Mouse (Mus musculus) hindbrain, embryonic 13.5 days (tissue): ENCODE results near the gene Nmnat2. TPM values are rescaled to one million over a fixed set of nuclear protein-coding genes. Genes with fewer than 3 reads are reported as not detected.

Source experiments
- ATAC-seq: fragments of 200-750 bp; cut with Nextera tagmentation; 2 replicates; pipeline ENCODE4 v1.8.0; 2017; ENCODE audit warnings: moderate TSS enrichment; ENCODE audit not compliant: low FRiP score
- H3K27ac ChIP-seq: fragments of 300-500 bp; sonication (generic); 2 replicates; pipeline ENCODE4 v1.5.1; 2015; ENCODE audit warnings: inconsistent platforms, mild to moderate bottlenecking, moderate library complexity
- H3K27me3 ChIP-seq: fragments of 300-500 bp; sonication (generic); 2 replicates; pipeline ENCODE4 v1.6.1; 2015; ENCODE audit warnings: mild to moderate bottlenecking, inconsistent platforms
- H3K36me3 ChIP-seq: fragments of 300-500 bp; sonication (generic); 2 replicates; pipeline ENCODE4 v1.6.1; 2015; ENCODE audit warnings: mild to moderate bottlenecking, inconsistent platforms
- H3K4me1 ChIP-seq: fragments of 300-500 bp; sonication (generic); replicated peaks from 2 replicates; pipeline ENCODE4 v1.6.1; 2015; ENCODE audit warnings: inconsistent platforms
- H3K4me2 ChIP-seq: fragments of 300-500 bp; sonication (generic); 2 replicates; pipeline ENCODE4 v1.6.1; 2015; ENCODE audit warnings: inconsistent platforms, mild to moderate bottlenecking, moderate library complexity
- H3K4me3 ChIP-seq: fragments of 300-500 bp; sonication (generic); 2 replicates; pipeline ENCODE4 v1.5.1; 2015; ENCODE audit warnings: mild to moderate bottlenecking, inconsistent platforms
- H3K9ac ChIP-seq: fragments of 300-500 bp; sonication (generic); 2 replicates; pipeline ENCODE4 v1.6.1; 2015; ENCODE audit warnings: mild to moderate bottlenecking, inconsistent platforms
- H3K9me3 ChIP-seq: fragments of 300-500 bp; sonication (generic); 2 replicates; pipeline ENCODE4 v1.6.1; 2016; ENCODE audit warnings: inconsistent platforms
- WGBS: fragments of 180-500 bp; shearing (Covaris S2); methylation state at CpG from one replicate; pipeline ENCODE4 v1.1.7; 2015; 5-methylcytosine and 5-hydroxymethylcytosine counted together
- polyA plus RNA-seq: library from polyadenylated mRNA; unstranded; fragments of >200 nt; fragmentation: Nextera tagmentation; extraction: Ambion mirVana; gene quantifications from 2 replicates; pipeline ENCODE4 v1.2.1, GENCODE M21; 2015

Gene Nmnat2
- 68.0 and 70.2 TPM in 2 replicates for polyA plus RNA-seq

GRCm38 (mm10) chr1:152954821-152955523, at the start of gene Nmnat2:
Gene Nmnat2, plus strand, starts transcription at chr1:152954993.
- Histone ChIP-seq H3K4me2 (peak within 1 kb of the TSS; percentile 89), H3K9ac (peak within 1 kb of the TSS; percentile 84), H3K36me3 (no peaks in the 10 kb centered on the region), H3K4me1 (peaks cover 24% of the 10 kb centered on the region), H3K27me3 (peaks cover 16% of the 10 kb centered on the region; the same call in 1 of the 2 replicates), H3K9me3 (no peaks in the 10 kb centered on the region), H3K27ac (peak within 1 kb of the TSS; percentile 96), H3K4me3 (peak within 1 kb of the TSS; percentile 77)
- peak; percentile 90 for ATAC-seq
- WGBS, result under 1% methylated on average over 42 of the region's 42 CpGs

GRCm38 (mm10) chr1:152913483-152914460, 41.0 kb upstream of the Nmnat2 start:
- no peak overlapping the region for H3K4me3 ChIP-seq
- H3K36me3 ChIP-seq, result no peaks in the 10 kb centered on the region
- H3K4me2 ChIP-seq, result no peak overlapping the region
- no peaks in the 10 kb centered on the region for H3K9me3 ChIP-seq
- H3K9ac ChIP-seq, result no peak overlapping the region
- 79% methylated on average over 6 of the region's 6 CpGs for WGBS
- no peak overlapping the region for H3K27ac ChIP-seq
- H3K27me3 ChIP-seq, result no peaks in the 10 kb centered on the region
- no peaks in the 10 kb centered on the region for H3K4me1 ChIP-seq
- ATAC-seq, result no peak

- ATAC-seq, result no peak
- 43% methylated on average over 5 of the region's 5 CpGs for WGBS
- H3K9me3 ChIP-seq, result no peaks in the 10 kb centered on the region
- H3K27ac ChIP-seq, result no peak overlapping the region
- no peaks in the 10 kb centered on the region for H3K27me3 ChIP-seq
- no peak overlapping the region for H3K4me3 ChIP-seq
- no peak overlapping the region for H3K4me2 ChIP-seq
- H3K36me3 ChIP-seq, result no peaks in the 10 kb centered on the region
- no peaks in the 10 kb centered on the region for H3K4me1 ChIP-seq
- H3K9ac ChIP-seq, result no peak overlapping the region
These were observed 39.0 kb upstream of the Nmnat2 start for GRCm38 (mm10) chr1:152915766-152916165.

- Histone ChIP-seq H3K4me2 (no peak overlapping the region), H3K4me1 (no peaks in the 10 kb centered on the region), H3K4me3 (no peak overlapping the region), H3K36me3 (no peaks in the 10 kb centered on the region), H3K9ac (no peak overlapping the region), H3K9me3 (no peaks in the 10 kb centered on the region), H3K27me3 (no peaks in the 10 kb centered on the region), H3K27ac (no peak overlapping the region)
- no peak for ATAC-seq
- 91% methylated on average over 5 of the region's 5 CpGs for WGBS
These were observed 37.9 kb upstream of the Nmnat2 start for GRCm38 (mm10) chr1:152916936-152917335.

GRCm38 (mm10) chr1:152917626-152918025, 37.2 kb upstream of the Nmnat2 start:
- no peak for ATAC-seq
- no peaks in the 10 kb centered on the region for H3K9me3 ChIP-seq
- no peak overlapping the region for H3K9ac ChIP-seq

GRCm38 (mm10) chr1:152921786-152922185, 33.0 kb upstream of the Nmnat2 start:
- H3K4me3 ChIP-seq, result no peak overlapping the region
- H3K27ac ChIP-seq, result no peak overlapping the region
- no peaks in the 10 kb centered on the region for H3K9me3 ChIP-seq
- WGBS, result 89% methylated on average over 3 of the region's 3 CpGs
- H3K4me1 ChIP-seq, result no peaks in the 10 kb centered on the region
- H3K9ac ChIP-seq, result no peak overlapping the region
- H3K4me2 ChIP-seq, result no peak overlapping the region
- no peaks in the 10 kb centered on the region for H3K27me3 ChIP-seq
- H3K36me3 ChIP-seq, result no peaks in the 10 kb centered on the region
- no peak for ATAC-seq

More at GRCm38 (mm10) chr1:152917626-152918025, 37.2 kb upstream of the Nmnat2 start:
- 78% methylated on average over 4 of the region's 4 CpGs for WGBS
- Histone ChIP-seq H3K27ac (no peak overlapping the region), H3K4me1 (no peaks in the 10 kb centered on the region), H3K36me3 (no peaks in the 10 kb centered on the region), H3K27me3 (no peaks in the 10 kb centered on the region), H3K4me3 (no peak overlapping the region), H3K4me2 (no peak overlapping the region)

GRCm38 (mm10) chr1:152933962-152934361, 20.8 kb upstream of the Nmnat2 start:
- no peak overlapping the region for H3K27ac ChIP-seq
- no peak overlapping the region for H3K9ac ChIP-seq
- no peak for ATAC-seq
- H3K36me3 ChIP-seq, result no peaks in the 10 kb centered on the region
- 58% methylated on average over 11 of the region's 11 CpGs for WGBS
- H3K4me2 ChIP-seq, result no peak overlapping the region
- H3K27me3 ChIP-seq, result no peaks in the 10 kb centered on the region
- no peak overlapping the region for H3K4me3 ChIP-seq
- H3K4me1 ChIP-seq, result no peaks in the 10 kb centered on the region
- no peaks in the 10 kb centered on the region for H3K9me3 ChIP-seq

GRCm38 (mm10) chr1:152935476-152935875, 19.3 kb upstream of the Nmnat2 start:
- no peak overlapping the region for H3K9ac ChIP-seq
- no peaks in the 10 kb centered on the region for H3K27me3 ChIP-seq
- no peak overlapping the region for H3K4me3 ChIP-seq
- no peak for ATAC-seq
- no peaks in the 10 kb centered on the region for H3K36me3 ChIP-seq
- 53% methylated on average over 6 of the region's 6 CpGs for whole genome bisulfite sequencing
- H3K4me2 ChIP-seq, result no peak overlapping the region
- no peaks in the 10 kb centered on the region for H3K4me1 ChIP-seq
- no peaks in the 10 kb centered on the region for H3K9me3 ChIP-seq
- no peak overlapping the region for H3K27ac ChIP-seq

- Histone ChIP-seq H3K4me2 (no peak overlapping the region), H3K4me1 (no peaks in the 10 kb centered on the region), H3K4me3 (no peak overlapping the region), H3K27ac (no peak overlapping the region), H3K9me3 (no peaks in the 10 kb centered on the region), H3K27me3 (no peaks in the 10 kb centered on the region), H3K9ac (no peak overlapping the region), H3K36me3 (no peaks in the 10 kb centered on the region)
- WGBS, result 73% methylated on average over 5 of the region's 5 CpGs
- no peak for ATAC-seq
These were observed 18.4 kb upstream of the Nmnat2 start for GRCm38 (mm10) chr1:152936365-152936764.

- H3K27ac ChIP-seq, result no peak overlapping the region
- no peaks in the 10 kb centered on the region for H3K4me1 ChIP-seq
- no peaks in the 10 kb centered on the region for H3K27me3 ChIP-seq
- no peak overlapping the region for H3K4me3 ChIP-seq
- H3K4me2 ChIP-seq, result no peak overlapping the region
- H3K36me3 ChIP-seq, result no peaks in the 10 kb centered on the region
- WGBS, result 36% methylated on average over 4 of the region's 4 CpGs
- H3K9ac ChIP-seq, result no peak overlapping the region
- ATAC-seq, result no peak
- no peaks in the 10 kb centered on the region for H3K9me3 ChIP-seq
These were observed 11.8 kb upstream of the Nmnat2 start for GRCm38 (mm10) chr1:152942977-152943376.

- Histone ChIP-seq H3K4me1 (peaks cover 24% of the 10 kb centered on the region), H3K4me2 (no peak overlapping the region), H3K4me3 (no peak overlapping the region), H3K27me3 (peaks cover 16% of the 10 kb centered on the region; the same call in 1 of the 2 replicates), H3K9me3 (no peaks in the 10 kb centered on the region), H3K36me3 (no peaks in the 10 kb centered on the region), H3K9ac (no peak overlapping the region), H3K27ac (no peak overlapping the region)
- 75% methylated on average over 5 of the region's 5 CpGs for WGBS
- no peak for ATAC-seq
These were observed 626 bp upstream of the Nmnat2 start for GRCm38 (mm10) chr1:152954167-152954566.

- under 1% methylated on average over 40 of the region's 40 CpGs for WGBS
- ATAC-seq, result peak; percentile 54
- peak overlapping the region; percentile 89 for H3K4me2 ChIP-seq
- H3K27ac ChIP-seq, result peak overlapping the region; percentile 96
- H3K27me3 ChIP-seq, result peaks cover 16% of the 10 kb centered on the region; the same call in 1 of the 2 replicates
- H3K9me3 ChIP-seq, result no peaks in the 10 kb centered on the region
- peak overlapping the region; percentile 77 for H3K4me3 ChIP-seq
- peak overlapping the region; percentile 84 for H3K9ac ChIP-seq
- H3K36me3 ChIP-seq, result no peaks in the 10 kb centered on the region
- peaks cover 24% of the 10 kb centered on the region for H3K4me1 ChIP-seq
These were observed 895 bp downstream of the Nmnat2 start for GRCm38 (mm10) chr1:152955564-152956211.
